Mouse (Mus musculus) heart, postnatal 0 days (tissue): Measurements from ENCODE around the gene Zfp646. TPM values are rescaled to one million over a fixed set of nuclear protein-coding genes. Genes with fewer than 3 reads are reported as not detected.
A peak's percentile ranks its signal among the peaks of the same experiment; 100 is the strongest.

Source experiments
- ATAC-seq: fragments of 200-750 bp; cut with Nextera tagmentation; 2 replicates; pipeline ENCODE4 v1.8.0; 2017; ENCODE audit warnings: low read depth, moderate number of reproducible peaks, moderate library complexity; ENCODE audit not compliant: insufficient read depth
- DNase-seq: peaks from one replicate; pipeline ENCODE4 v3.0.0-alpha.2; 2016; ENCODE audit warnings: low spot score
- H3K27ac ChIP-seq: fragments of 300-500 bp; sonication (generic); 2 replicates; pipeline ENCODE4 v1.5.1; 2014; ENCODE audit warnings: low read depth, mild to moderate bottlenecking
- H3K27me3 ChIP-seq: fragments of 300-500 bp; sonication (generic); 2 replicates; pipeline ENCODE4 v1.6.1; 2014; ENCODE audit warnings: low read length, mixed read lengths; ENCODE audit not compliant: control insufficient read depth, insufficient read depth
- H3K36me3 ChIP-seq: fragments of 300-500 bp; sonication (generic); replicated peaks from 2 replicates; pipeline ENCODE4 v1.6.1; 2014; ENCODE audit warnings: low read length, mixed read lengths; ENCODE audit not compliant: control insufficient read depth, insufficient read depth
- H3K4me1 ChIP-seq: fragments of 300-500 bp; sonication (generic); 2 replicates; pipeline ENCODE4 v1.6.1; 2014; ENCODE audit warnings: antibody characterized with exemption; ENCODE audit not compliant: control insufficient read depth, insufficient read depth
- H3K4me2 ChIP-seq: fragments of 300-500 bp; sonication (generic); 2 replicates; pipeline ENCODE4 v1.6.1; 2014; ENCODE audit warnings: low read depth, mild to moderate bottlenecking, low read length, moderate library complexity
- H3K4me3 ChIP-seq: fragments of 300-500 bp; sonication (generic); 2 replicates; pipeline ENCODE4 v1.5.1; 2014; ENCODE audit warnings: low read depth, low read length
- H3K9ac ChIP-seq: fragments of 300-500 bp; sonication (generic); replicated peaks from 2 replicates; pipeline ENCODE4 v1.6.1; 2014; ENCODE audit warnings: low read depth, low read length, mixed read lengths
- H3K9me3 ChIP-seq: fragments of 300-500 bp; sonication (generic); replicated peaks from 2 replicates; pipeline ENCODE4 v1.6.1; 2016; ENCODE audit warnings: low read length; ENCODE audit not compliant: control insufficient read depth
- CTCF ChIP-seq: IDR thresholded peaks from 2 replicates; pipeline ENCODE4 v1.5.1; 2016; ENCODE audit warnings: antibody characterized with exemption, control low read depth, low read depth
- EP300 ChIP-seq: IDR thresholded peaks from 2 replicates; pipeline ENCODE4 v1.6.1; 2016; ENCODE audit warnings: antibody characterized with exemption, low read depth
- WGBS: fragments of 180-500 bp; shearing (Covaris S2); extraction: QIAGEN DNeasy Blood & Tissue Kit; methylation state at CpG from one replicate; pipeline ENCODE4 v1.1.7; 2014; 5-methylcytosine and 5-hydroxymethylcytosine counted together
- polyA plus RNA-seq: library from polyadenylated mRNA; unstranded; fragments of >200 nt; fragmentation: Nextera tagmentation; extraction: Ambion mirVana; gene quantifications from 2 replicates; pipeline ENCODE4 v1.2.1, GENCODE M21; 2015
- total RNA-seq: library from RNA; depleted of rRNA; stranded (reverse); fragments of >200 nt; gene quantifications from 2 replicates; pipeline ENCODE4 v1.2.3, GENCODE M21; 2014; ENCODE audit warnings: low replicate concordance; rRNA removed

Zfp646 gene
- total and polyA plus RNA-seq, 2 experiments from 2014 or later: 3.0 to 19.5 TPM

- DNase-seq: peak; percentile 43
- Histone ChIP-seq H3K9ac (no peak overlapping the region), H3K4me2 (no peak overlapping the region), H3K4me1 (0 out of 2 replicates have a peak, but pooled peaks cover 5% of the 10 kb centered on the region), H3K36me3 (no peaks in the 10 kb centered on the region), H3K27me3 (0 out of 2 replicates have a peak, but pooled peaks cover 4% of the 10 kb centered on the region), H3K4me3 (no peak overlapping the region), H3K9me3 (no peaks in the 10 kb centered on the region), H3K27ac (no peak overlapping the region; the same call in 1 of the 2 replicates)
- TF ChIP-seq CTCF: no peak
- TF ChIP-seq EP300: no peak
- no peak for ATAC-seq
- WGBS: 43% methylated on average over 13 of the region's 13 CpGs
Observed at GRCm38 (mm10) chr7:127931351-127932135, 55.5 kb downstream of the Zfp646 start.

- ATAC-seq (no peak), DNase-seq (no peak)
- H3K27me3 ChIP-seq: 0 out of 2 replicates have a peak, but pooled peaks cover 4% of the 10 kb centered on the region
- H3K4me3 ChIP-seq: no peak overlapping the region
- H3K27ac ChIP-seq: no peak overlapping the region
- H3K9me3 ChIP-seq: no peaks in the 10 kb centered on the region
- no peaks in the 10 kb centered on the region for H3K36me3 ChIP-seq
- H3K4me1 ChIP-seq: 0 out of 2 replicates have a peak, but pooled peaks cover 5% of the 10 kb centered on the region
- 36% methylated on average over 13 of the region's 13 CpGs for WGBS
- TF ChIP-seq EP300 (no peak), CTCF (no peak)
- no peak overlapping the region for H3K4me2 ChIP-seq
- H3K9ac ChIP-seq: no peak overlapping the region
Observed at GRCm38 (mm10) chr7:127932273-127933031, 56.4 kb downstream of the Zfp646 start.

- Histone ChIP-seq H3K36me3 (no peaks in the 10 kb centered on the region), H3K9me3 (no peaks in the 10 kb centered on the region), H3K4me2 (no peak overlapping the region), H3K9ac (no peak overlapping the region), H3K27me3 (0 out of 2 replicates have a peak, but pooled peaks cover 3% of the 10 kb centered on the region), H3K4me1 (0 out of 2 replicates have a peak, but pooled peaks cover 3% of the 10 kb centered on the region), H3K27ac (no peak overlapping the region), H3K4me3 (no peak overlapping the region)
- TF ChIP-seq EP300 (no peak), CTCF (no peak)
- 75% methylated on average over 5 of the region's 5 CpGs for whole genome bisulfite sequencing
- DNase-seq: no peak
- ATAC-seq: no peak
Observed at GRCm38 (mm10) chr7:127934075-127934474, 58.1 kb downstream of the Zfp646 start.

GRCm38 (mm10) chr7:127935028-127935722, 59.2 kb downstream of the Zfp646 start:
- no peaks in the 10 kb centered on the region for H3K27me3 ChIP-seq

More at GRCm38 (mm10) chr7:127935028-127935722, 59.2 kb downstream of the Zfp646 start:
- Histone ChIP-seq H3K4me2 (peak overlapping the region; percentile 82), H3K4me1 (no peaks in the 10 kb centered on the region), H3K9me3 (no peaks in the 10 kb centered on the region), H3K9ac (peak overlapping the region; percentile 52), H3K4me3 (peak overlapping the region; percentile 60), H3K36me3 (no peaks in the 10 kb centered on the region), H3K27ac (peak overlapping the region; percentile 21; the same call in 1 of the 2 replicates)
- 6% methylated on average over 31 of the region's 32 CpGs for WGBS
- ATAC-seq (peak; percentile 95), DNase-seq (peak; percentile 98)
- TF ChIP-seq CTCF (peak; percentile 97), EP300 (no peak)

Other genes starting within 250 kb of the Zfp646 start
- gene Bcl7c, start 167.3 kb upstream of the Zfp646 start, total RNA-seq: 19.3 and 32.4 TPM in 2 replicates
- 25.6 and 27.6 TPM in 2 replicates for gene Bcl7c, start 167.3 kb upstream of the Zfp646 start, polyA plus RNA-seq
- 9.3 and 11.1 TPM in 2 replicates for gene Ctf1, start 163.5 kb upstream of the Zfp646 start, total RNA-seq
- 2.6 and 3.1 TPM in 2 replicates for gene Ctf1, start 163.5 kb upstream of the Zfp646 start, polyA plus RNA-seq
- not detected in 2 replicates for gene Ctf2, start 144.1 kb upstream of the Zfp646 start, total RNA-seq
- not detected in 2 replicates for gene Ctf2, start 144.1 kb upstream of the Zfp646 start, polyA plus RNA-seq
- gene Fbxl19, start 131.7 kb upstream of the Zfp646 start, total RNA-seq: 8.9 and 21.6 TPM in 2 replicates
- gene Fbxl19, start 131.7 kb upstream of the Zfp646 start, polyA plus RNA-seq: 0.42 and 0.56 TPM in 2 replicates
- gene Orai3, start 106.4 kb upstream of the Zfp646 start, total RNA-seq: 31.8 and 38.9 TPM in 2 replicates
- 17.3 and 17.6 TPM in 2 replicates for gene Orai3, start 106.4 kb upstream of the Zfp646 start, polyA plus RNA-seq
- 7.5 and 14.4 TPM in 2 replicates for gene Setd1a, start 99.6 kb upstream of the Zfp646 start, total RNA-seq
- gene Setd1a, start 99.6 kb upstream of the Zfp646 start, polyA plus RNA-seq: 6.0 and 7.6 TPM in 2 replicates
- not detected in 2 replicates for gene Gm49388, start 90.6 kb upstream of the Zfp646 start, total RNA-seq
- gene Gm49388, start 90.6 kb upstream of the Zfp646 start, polyA plus RNA-seq: not detected in 2 replicates
- gene Hsd3b7, start 75.6 kb upstream of the Zfp646 start, total RNA-seq: 36.1 and 47.4 TPM in 2 replicates
- gene Hsd3b7, start 75.6 kb upstream of the Zfp646 start, polyA plus RNA-seq: 23.3 and 27.4 TPM in 2 replicates
- gene Stx4a, start 51.9 kb upstream of the Zfp646 start, total RNA-seq: 4.5 and 14.5 TPM in 2 replicates
- gene Stx4a, start 51.9 kb upstream of the Zfp646 start, polyA plus RNA-seq: 44.7 and 46.5 TPM in 2 replicates
- gene Stx1b, start 51.7 kb upstream of the Zfp646 start, total RNA-seq: 0.15 and 0.19 TPM in 2 replicates
- 0.38 and 0.51 TPM in 2 replicates for gene Stx1b, start 51.7 kb upstream of the Zfp646 start, polyA plus RNA-seq
- 3.2 and 4.8 TPM in 2 replicates for gene Zfp668, start 607 bp downstream of the Zfp646 start, total RNA-seq
- gene Zfp668, start 607 bp downstream of the Zfp646 start, polyA plus RNA-seq: 6.1 and 7.1 TPM in 2 replicates
- 0.12 TPM in 1 of 2 replicates, not detected in the other for gene Prss53, start 14.7 kb downstream of the Zfp646 start, total RNA-seq
- gene Prss53, start 14.7 kb downstream of the Zfp646 start, polyA plus RNA-seq: 0.26 and 0.66 TPM in 2 replicates
- 1.1 TPM in 1 of 2 replicates, not detected in the other for gene Gm21974, start 19.2 kb downstream of the Zfp646 start, total RNA-seq
- not detected in 2 replicates for gene Gm21974, start 19.2 kb downstream of the Zfp646 start, polyA plus RNA-seq
- 36.8 and 59.1 TPM in 2 replicates for gene Vkorc1, start 19.4 kb downstream of the Zfp646 start, total RNA-seq
- gene Vkorc1, start 19.4 kb downstream of the Zfp646 start, polyA plus RNA-seq: 70.4 and 85.8 TPM in 2 replicates
- 117 and 196 TPM in 2 replicates for gene Bckdk, start 27.9 kb downstream of the Zfp646 start, total RNA-seq
- gene Bckdk, start 27.9 kb downstream of the Zfp646 start, polyA plus RNA-seq: 128 and 131 TPM in 2 replicates
- gene Kat8, start 36.3 kb downstream of the Zfp646 start, total RNA-seq: 14.4 and 22.6 TPM in 2 replicates
- gene Kat8, start 36.3 kb downstream of the Zfp646 start, polyA plus RNA-seq: 17.0 and 20.4 TPM in 2 replicates
- 0.73 and 8.1 TPM in 2 replicates for gene Prss8, start 53.9 kb downstream of the Zfp646 start, total RNA-seq
- 0.18 and 0.34 TPM in 2 replicates for gene Prss8, start 53.9 kb downstream of the Zfp646 start, polyA plus RNA-seq
- 14.2 and 17.5 TPM in 2 replicates for gene Prss36, start 70.5 kb downstream of the Zfp646 start, total RNA-seq
- gene Prss36, start 70.5 kb downstream of the Zfp646 start, polyA plus RNA-seq: 10.1 and 10.2 TPM in 2 replicates
- gene Fus, start 91.2 kb downstream of the Zfp646 start, total RNA-seq: 25.8 and 33.4 TPM in 2 replicates
- 134 and 175 TPM in 2 replicates for gene Fus, start 91.2 kb downstream of the Zfp646 start, polyA plus RNA-seq
- gene Pycard, start 117.6 kb downstream of the Zfp646 start, total RNA-seq: 30.7 and 89.6 TPM in 2 replicates
- gene Pycard, start 117.6 kb downstream of the Zfp646 start, polyA plus RNA-seq: 43.0 and 46.4 TPM in 2 replicates
- 22.8 and 52.7 TPM in 2 replicates for gene Trim72, start 127.7 kb downstream of the Zfp646 start, total RNA-seq
- gene Trim72, start 127.7 kb downstream of the Zfp646 start, polyA plus RNA-seq: 2.2 and 2.3 TPM in 2 replicates
- 0.38 and 1.9 TPM in 2 replicates for gene Itgam, start 186.4 kb downstream of the Zfp646 start, total RNA-seq
- gene Itgam, start 186.4 kb downstream of the Zfp646 start, polyA plus RNA-seq: 0.53 and 0.58 TPM in 2 replicates
- not detected in 2 replicates for gene Gm49368, start 186.5 kb downstream of the Zfp646 start, total RNA-seq
- not detected in 2 replicates for gene Gm49368, start 186.5 kb downstream of the Zfp646 start, polyA plus RNA-seq